Mouse (Mus musculus) C2C12 (cell line): Measurements from ENCODE around the gene Spns1. TPM values are rescaled to one million over a fixed set of nuclear protein-coding genes. Genes with fewer than 3 reads are reported as not detected.

ENCODE experiments used
- H3K27me3 ChIP-seq: one replicate; pipeline ENCODE4 v1.6.1; 2011; ENCODE audit not compliant: control insufficient read depth, insufficient read depth, insufficient read length
- H3K36me3 ChIP-seq: one replicate; pipeline ENCODE4 v1.6.1; 2011; ENCODE audit not compliant: control insufficient read depth, insufficient read depth
- H3K4me3 ChIP-seq: one replicate; pipeline ENCODE4 v1.5.1; 2011; ENCODE audit warnings: mild to moderate bottlenecking, control low read depth; ENCODE audit not compliant: poor library complexity, insufficient read depth, severe bottlenecking
- H3K79me2 ChIP-seq: one replicate; pipeline ENCODE4 v1.6.1; 2011; ENCODE audit not compliant: control insufficient read depth, insufficient read depth
- H3K79me3 ChIP-seq: one replicate; pipeline ENCODE4 v1.6.1; 2011; ENCODE audit warnings: low read depth, control low read depth
- H3ac ChIP-seq: one replicate; pipeline ENCODE3; 2011; ENCODE audit warnings: low read depth; ENCODE audit not compliant: control insufficient read depth, insufficient read length
- CEBPB ChIP-seq: IDR thresholded peaks from one replicate; pipeline ENCODE4 v1.6.1; 2011; ENCODE audit warnings: low read depth, mild to moderate bottlenecking, control low read depth, moderate library complexity
- CTCF ChIP-seq: IDR thresholded peaks from one replicate; pipeline ENCODE4 v1.5.1; 2011; ENCODE audit not compliant: control insufficient read depth, insufficient read depth, insufficient read length
- FOSL1 ChIP-seq: IDR thresholded peaks from one replicate; pipeline ENCODE4 v1.8.0; 2011; ENCODE audit warnings: mild to moderate bottlenecking, low read length; ENCODE audit not compliant: poor library complexity, insufficient read depth, severe bottlenecking
- MAX ChIP-seq: IDR thresholded peaks from one replicate; pipeline ENCODE4 v1.6.1; 2011; ENCODE audit warnings: mild to moderate bottlenecking, control low read depth
- MYOD1 ChIP-seq: IDR thresholded peaks from one replicate; pipeline ENCODE4 v1.6.1; 2011; ENCODE audit warnings: low read depth; ENCODE audit not compliant: control insufficient read depth, insufficient read length
- MYOG ChIP-seq: IDR thresholded peaks from one replicate; pipeline ENCODE4 v1.6.1; 2011; ENCODE audit not compliant: control insufficient read depth, insufficient read length; ENCODE audit errors: extremely low read depth
- USF1 ChIP-seq: IDR thresholded peaks from one replicate; pipeline ENCODE4 v1.6.1; 2011; ENCODE audit warnings: low read depth, mild to moderate bottlenecking, control low read depth, moderate library complexity
- polyA plus RNA-seq: library from polyadenylated mRNA; unstranded; fragments of >200 nt; fragmentation: generic; extraction: Trizol; gene quantifications from one replicate; pipeline ENCODE4 v1.2.1, GENCODE M21; 2012; ENCODE audit warnings: missing spikeins

Spns1 gene
- polyA plus RNA-seq, 1 experiment, result 69.8 TPM

DNA sequence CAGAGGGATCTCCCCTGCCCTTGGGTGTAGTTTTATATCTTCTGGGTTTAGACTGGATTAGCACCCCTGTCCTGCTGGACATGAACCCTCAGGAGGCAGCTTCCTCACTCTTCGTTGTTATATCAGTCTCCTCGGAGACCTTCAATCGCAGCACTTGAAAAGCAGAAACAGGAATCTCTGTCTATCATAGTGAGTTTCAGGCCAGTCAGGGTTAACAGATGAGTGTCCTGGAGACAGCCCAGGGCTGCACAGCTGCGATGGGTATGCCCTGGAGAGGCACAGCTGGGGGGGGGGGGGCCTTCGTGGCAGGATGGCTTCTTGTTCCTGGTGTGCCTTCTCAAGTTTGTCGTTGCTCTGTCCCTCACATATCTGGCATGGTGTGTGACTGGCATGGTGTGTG is 36.4 kb downstream of the Spns1 start:
- Histone ChIP-seq H3K79me3 (no peaks in the 10 kb centered on the region), H3K27me3 (peaks cover 42% of the 10 kb centered on the region), H3K36me3 (no peaks in the 10 kb centered on the region), H3K4me3 (no peak overlapping the region), H3K79me2 (no peaks in the 10 kb centered on the region), H3ac (no peak overlapping the region)
- TF ChIP-seq FOSL1 (no peak), USF1 (no peak), MYOG (no peak), MYOD1 (no peak), CEBPB (no peak), CTCF (no peak), MAX (no peak)

GRCm38 (mm10) chr7:126340206-126340618 is 37.0 kb downstream of the Spns1 start:
- H3K79me3 ChIP-seq, result no peaks in the 10 kb centered on the region
- no peaks in the 10 kb centered on the region for H3K79me2 ChIP-seq
- H3K4me3 ChIP-seq, result no peak overlapping the region
- no peaks in the 10 kb centered on the region for H3K36me3 ChIP-seq
- TF ChIP-seq MYOD1, result no peak
- TF ChIP-seq FOSL1, result no peak
- TF ChIP-seq CEBPB, result no peak
- no peak for TF ChIP-seq CTCF
- no peak for TF ChIP-seq MYOG
- no peak for TF ChIP-seq MAX
- TF ChIP-seq USF1, result no peak
- no peak overlapping the region for H3ac ChIP-seq
- H3K27me3 ChIP-seq, result peaks cover 42% of the 10 kb centered on the region

DNA sequence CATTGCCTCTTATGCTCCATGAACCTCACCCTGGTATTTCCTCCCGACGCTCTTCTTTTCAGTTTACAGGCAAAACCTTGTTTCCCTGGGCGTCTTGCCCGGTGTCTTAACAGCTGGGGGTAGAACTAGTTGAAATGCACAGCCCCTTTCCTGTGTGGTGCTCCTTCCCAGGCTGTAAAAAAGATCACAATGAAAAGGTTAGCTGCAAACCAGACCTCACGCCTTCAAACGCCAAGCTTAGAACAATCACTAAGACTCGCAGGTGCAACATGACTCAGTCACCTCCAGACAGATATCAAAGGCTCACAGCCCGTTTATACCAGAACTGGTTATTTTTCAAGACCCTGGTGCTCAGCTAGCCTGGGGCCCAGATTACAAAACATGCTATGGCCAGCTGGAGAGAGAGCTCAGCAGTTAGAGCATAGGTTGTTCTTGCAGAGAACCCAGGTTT is 37.7 kb downstream of the Spns1 start:
- no peak for TF ChIP-seq MAX
- TF ChIP-seq MYOG, result no peak
- no peaks in the 10 kb centered on the region for H3K79me2 ChIP-seq
- no peak overlapping the region for H3ac ChIP-seq
- no peak overlapping the region for H3K4me3 ChIP-seq
- no peaks in the 10 kb centered on the region for H3K36me3 ChIP-seq
- H3K27me3 ChIP-seq, result peaks cover 40% of the 10 kb centered on the region
- no peaks in the 10 kb centered on the region for H3K79me3 ChIP-seq

GRCm38 (mm10) chr7:126338906-126339305 is 38.3 kb downstream of the Spns1 start:
- Histone ChIP-seq H3K79me2 (no peaks in the 10 kb centered on the region), H3ac (no peak overlapping the region), H3K36me3 (no peaks in the 10 kb centered on the region), H3K79me3 (no peaks in the 10 kb centered on the region), H3K4me3 (no peak overlapping the region), H3K27me3 (peaks cover 37% of the 10 kb centered on the region)
- TF ChIP-seq CEBPB (no peak), CTCF (no peak), USF1 (no peak), MYOG (no peak), MYOD1 (no peak), FOSL1 (no peak), MAX (no peak)

DNA sequence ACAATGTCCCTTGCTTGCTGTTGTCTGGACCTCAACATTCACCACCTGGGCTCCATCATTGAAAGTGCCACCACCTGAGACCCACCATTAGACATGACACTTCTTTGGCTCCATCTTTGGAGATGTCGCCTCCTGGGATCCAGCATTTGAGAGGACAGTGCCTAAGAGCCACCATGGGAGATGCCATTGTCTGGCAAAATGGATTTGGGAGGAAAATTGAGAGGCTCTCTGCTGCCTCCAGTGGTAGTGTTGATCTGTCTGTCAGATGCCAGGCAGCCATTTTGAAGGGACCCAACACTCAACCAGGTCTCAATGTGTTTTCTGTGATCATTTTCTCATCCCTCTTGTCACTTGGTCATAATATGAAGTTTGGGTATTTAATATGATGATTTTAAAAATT is 41.7 kb downstream of the Spns1 start:
- H3ac ChIP-seq, result no peak overlapping the region
- H3K4me3 ChIP-seq, result no peak overlapping the region
- peaks cover 40% of the 10 kb centered on the region for H3K27me3 ChIP-seq
- TF ChIP-seq CEBPB (no peak), CTCF (no peak), MYOG (no peak), MAX (no peak), USF1 (no peak), MYOD1 (no peak), FOSL1 (no peak)
- H3K36me3 ChIP-seq, result no peaks in the 10 kb centered on the region
- H3K79me3 ChIP-seq, result no peaks in the 10 kb centered on the region
- H3K79me2 ChIP-seq, result no peaks in the 10 kb centered on the region

DNA sequence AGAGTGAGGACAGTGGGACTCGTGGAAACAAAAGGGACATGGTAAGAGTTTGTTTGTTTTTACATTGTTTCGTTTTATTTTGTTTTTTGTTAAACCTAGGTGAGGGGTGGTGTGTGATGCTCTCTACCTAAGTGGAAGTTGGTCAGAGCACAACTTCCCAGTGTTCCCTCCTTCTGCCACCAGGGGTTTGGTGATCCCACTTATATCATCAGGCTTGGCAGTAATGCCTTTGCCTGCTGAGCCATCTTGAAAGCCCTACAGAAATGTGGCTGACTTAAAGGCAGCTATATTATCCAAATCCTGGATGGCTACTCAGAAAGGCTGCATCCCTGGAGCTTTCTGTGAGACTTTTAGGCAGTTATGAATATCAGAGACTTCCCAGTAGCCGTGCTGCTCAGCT is 44.6 kb downstream of the Spns1 start:
- H3K36me3 ChIP-seq, result no peaks in the 10 kb centered on the region
- TF ChIP-seq MYOG, result no peak
- no peak for TF ChIP-seq MAX
- no peak for TF ChIP-seq MYOD1
- no peak for TF ChIP-seq CTCF
- TF ChIP-seq FOSL1, result no peak
- TF ChIP-seq USF1, result no peak
- no peak for TF ChIP-seq CEBPB
- no peak overlapping the region for H3K4me3 ChIP-seq
- H3K27me3 ChIP-seq, result peaks cover 29% of the 10 kb centered on the region
- H3K79me2 ChIP-seq, result no peaks in the 10 kb centered on the region
- H3ac ChIP-seq, result no peak overlapping the region
- H3K79me3 ChIP-seq, result no peaks in the 10 kb centered on the region
